Mouse (Mus musculus) heart, adult 2 months (tissue): Measurements from ENCODE around the gene Golga5. TPM values are rescaled to one million over a fixed set of nuclear protein-coding genes. Genes with fewer than 3 reads are reported as not detected.
A peak's percentile ranks its signal among the peaks of the same experiment; 100 is the strongest.

ENCODE experiments used
- DNase-seq, 2 experiments: peaks; one replicate each; pipeline ENCODE4 v3.0.0; 2021
- H3K27ac ChIP-seq: fragments of 200-600 bp; 2 replicates; pipeline ENCODE4 v1.8.1; 2022
- H3K27me3 ChIP-seq: fragments of 200-500 bp; 2 replicates; pipeline ENCODE4 v1.6.1; 2012; ENCODE audit warnings: mild to moderate bottlenecking, low read length, inconsistent platforms, mixed read lengths; ENCODE audit not compliant: control insufficient read depth, insufficient read depth
- H3K36me3 ChIP-seq: fragments of 200-500 bp; 2 replicates; pipeline ENCODE4 v1.6.1; 2012; ENCODE audit warnings: low read length, inconsistent platforms; ENCODE audit not compliant: control insufficient read depth, insufficient read depth
- H3K4me1 ChIP-seq: fragments of 200-500 bp; 2 replicates; pipeline ENCODE4 v1.6.1; 2011; ENCODE audit warnings: low read length; ENCODE audit not compliant: control insufficient read depth, insufficient read depth
- H3K4me3 ChIP-seq: fragments of 200-600 bp; 2 replicates; pipeline ENCODE4 v1.8.1; 2022
- H3K79me2 ChIP-seq: fragments of 200-500 bp; replicated peaks from 2 replicates; pipeline ENCODE4 v1.6.1; 2012; ENCODE audit warnings: mild to moderate bottlenecking, inconsistent platforms, low read length, moderate library complexity, mixed read lengths; ENCODE audit not compliant: control insufficient read depth, insufficient read depth
- H3K9ac ChIP-seq: fragments of 200-500 bp; 2 replicates; pipeline ENCODE4 v1.6.1; 2012; ENCODE audit warnings: low read depth, mild to moderate bottlenecking, control low read depth, inconsistent platforms, low read length, mixed read lengths
- CTCF ChIP-seq: fragments of 200-600 bp; IDR thresholded peaks from 2 replicates; pipeline ENCODE4 v1.8.1; 2022; ENCODE audit warnings: antibody characterized with exemption, mild to moderate bottlenecking, moderate library complexity
- EP300 ChIP-seq: fragments of 200-500 bp; IDR thresholded peaks from 2 replicates; pipeline ENCODE4 v1.6.1; 2011; ENCODE audit warnings: low read depth, low read length, control low read depth; ENCODE audit not compliant: insufficient read depth
- POLR2A ChIP-seq: fragments of 200-500 bp; IDR thresholded peaks from 2 replicates; pipeline ENCODE4 v1.6.1; 2011; ENCODE audit warnings: mild to moderate bottlenecking, low read depth, low read length, control low read depth; ENCODE audit not compliant: insufficient read depth
- WGBS: fragments of 180-500 bp; shearing (Covaris S2); methylation state at CpG from one replicate; pipeline ENCODE4 v1.1.7; 2018; 5-methylcytosine and 5-hydroxymethylcytosine counted together
- intact Hi-C: fragments of 180-260 bp; cut with DNase I; formaldehyde crosslinking; loops from one replicate; pipeline ENCODE4 v1.15.1; 2025
- polyA plus RNA-seq: library from polyadenylated mRNA; depleted of rRNA; stranded (reverse); fragments of >200 nt; gene quantifications from 2 replicates; pipeline ENCODE4 v1.2.3, GENCODE M21; 2012
- total RNA-seq, 2 experiments: library from RNA; stranded (reverse); gene quantifications; 2 replicates each; pipeline ENCODE4 v1.2.3; 2021

Golga5 gene
- total and polyA plus RNA-seq, 3 experiments = 10.1 to 28.0 (median 25.1) TPM

DNA sequence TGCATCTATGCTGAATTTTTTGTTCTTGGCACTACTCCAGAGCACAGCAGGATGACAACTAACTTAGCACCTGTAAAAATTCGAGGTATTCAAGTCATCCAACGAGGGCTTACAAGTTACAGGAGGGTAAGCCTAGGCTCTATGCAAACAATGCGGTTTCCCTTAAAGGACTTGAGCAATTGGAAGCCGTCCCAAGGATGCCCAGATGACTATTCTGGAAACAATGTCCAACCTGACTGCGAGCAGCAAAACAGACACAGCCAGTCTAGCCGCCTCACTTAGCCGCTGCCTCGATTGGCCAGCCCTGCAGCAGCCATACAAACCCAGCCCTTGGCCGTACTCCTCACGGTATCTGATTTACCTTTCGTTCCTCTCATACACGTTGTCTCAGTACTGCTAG lies 36.7 kb upstream of the Golga5 start:
- no peak overlapping the region for H3K9ac ChIP-seq
- H3K4me1 ChIP-seq = peaks cover 5% of the 10 kb centered on the region
- peaks cover 3% of the 10 kb centered on the region for H3K79me2 ChIP-seq
- TF ChIP-seq CTCF (no peak), POLR2A (no peak), EP300 (no peak)
- H3K27ac ChIP-seq = no peak overlapping the region
- intact Hi-C loops = no loop called here
- no peak overlapping the region for H3K4me3 ChIP-seq
- no peak for DNase-seq
- H3K27me3 ChIP-seq = no peaks in the 10 kb centered on the region
- 58% methylated on average over 12 of the region's 12 CpGs for WGBS
- no peaks in the 10 kb centered on the region for H3K36me3 ChIP-seq

DNA sequence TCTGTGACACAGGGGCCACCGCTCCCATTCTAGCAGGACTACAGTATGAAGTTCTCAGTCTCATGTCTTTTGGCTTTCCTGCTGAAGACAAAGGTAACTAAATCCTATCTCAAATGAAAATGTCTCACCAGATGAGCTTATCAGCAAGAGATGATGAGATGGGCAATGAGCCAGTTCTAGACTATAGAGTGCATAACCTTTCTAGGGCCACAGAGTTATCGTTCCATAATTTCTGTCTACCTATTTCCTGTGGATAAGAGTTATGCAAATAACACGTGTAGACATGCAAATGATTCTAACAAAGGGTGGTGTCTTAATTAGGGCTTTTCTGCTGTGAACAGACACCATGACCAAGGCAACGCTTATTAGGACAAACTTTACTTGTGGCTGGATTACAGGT lies 34.8 kb upstream of the Golga5 start:
- no peak overlapping the region for H3K9ac ChIP-seq
- no peak for DNase-seq
- peaks cover 2% of the 10 kb centered on the region; the same call in 1 of the 2 replicates for H3K36me3 ChIP-seq
- H3K4me1 ChIP-seq = peaks cover 6% of the 10 kb centered on the region
- no peak overlapping the region for H3K27ac ChIP-seq
- 72% methylated on average over 4 of the region's 4 CpGs for WGBS
- peaks cover 3% of the 10 kb centered on the region for H3K79me2 ChIP-seq
- no peak overlapping the region for H3K4me3 ChIP-seq
- no peak for TF ChIP-seq CTCF
- TF ChIP-seq POLR2A = no peak
- no peak for TF ChIP-seq EP300
- no peaks in the 10 kb centered on the region for H3K27me3 ChIP-seq
- intact Hi-C loops = no loop called here

DNA sequence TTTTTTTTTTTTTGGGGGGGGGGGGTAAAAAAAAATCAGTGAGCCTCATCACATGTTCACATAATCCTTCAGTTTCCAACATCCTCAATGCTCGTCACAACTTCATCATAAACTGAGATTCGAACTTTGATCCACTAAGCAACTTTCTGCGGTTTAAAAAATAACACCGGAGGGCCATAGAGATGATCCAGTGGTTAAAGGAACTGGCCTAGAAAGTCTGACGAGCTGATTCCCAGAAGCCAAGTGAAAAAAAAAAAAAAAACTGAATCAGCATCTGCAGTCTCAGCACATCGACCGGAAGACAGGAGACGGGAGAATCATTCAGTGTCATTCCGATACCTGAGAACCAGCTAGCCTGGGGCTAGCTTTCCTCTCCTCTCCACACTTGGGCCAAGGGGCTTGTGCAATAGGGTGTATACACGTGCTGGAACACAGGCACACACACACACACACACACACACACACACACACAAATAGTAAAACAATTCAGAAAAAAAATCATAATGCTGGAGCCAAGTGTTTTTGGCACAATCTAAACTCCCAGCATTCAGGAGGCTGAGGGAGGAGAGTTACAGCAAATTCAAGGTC lies 31.9 kb upstream of the Golga5 start:
- Histone ChIP-seq H3K9ac (peak overlapping the region; percentile 34; the same call in 1 of the 2 replicates), H3K4me3 (no peak overlapping the region; the same call in 1 of the 2 replicates), H3K79me2 (peaks cover 3% of the 10 kb centered on the region), H3K36me3 (peaks cover 2% of the 10 kb centered on the region; the same call in 1 of the 2 replicates), H3K27me3 (no peaks in the 10 kb centered on the region), H3K4me1 (peaks cover 6% of the 10 kb centered on the region), H3K27ac (peak overlapping the region; percentile 94)
- TF ChIP-seq EP300 (no peak), POLR2A (no peak), CTCF (no peak)
- intact Hi-C loops = no loop called here
- no peak for DNase-seq
- WGBS = 44% methylated on average over 10 of the region's 10 CpGs

DNA sequence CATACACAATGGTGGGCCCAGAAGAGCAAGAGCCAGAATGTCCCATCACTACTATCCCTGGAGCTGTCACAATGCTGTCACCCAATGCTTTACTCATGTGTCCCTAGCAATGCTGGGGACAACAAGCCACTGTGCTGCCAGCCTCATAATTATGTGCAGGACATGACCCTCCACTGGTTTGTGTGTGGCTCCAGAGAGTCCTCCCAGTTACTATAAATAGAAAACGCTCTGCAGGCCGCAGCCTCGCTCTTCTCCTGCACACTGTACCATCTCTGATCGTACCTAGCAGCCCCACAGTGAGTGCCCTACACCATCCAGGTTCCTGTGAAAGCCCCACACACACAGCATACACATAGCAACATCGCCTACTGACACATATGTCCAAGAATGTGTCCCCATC lies 31.0 kb upstream of the Golga5 start:
- H3K4me1 ChIP-seq = peaks cover 3% of the 10 kb centered on the region
- peaks cover 2% of the 10 kb centered on the region; the same call in 1 of the 2 replicates for H3K36me3 ChIP-seq
- H3K79me2 ChIP-seq = peaks cover 3% of the 10 kb centered on the region
- intact Hi-C loops = loop anchor here (2.0 kb wide), 1 partner anchor 45 kb away; no protein-coding TSS in a partner anchor
- H3K9ac ChIP-seq = peak overlapping the region; percentile 57
- DNase-seq = peak in 1 of 2 experiments; percentile 69
- WGBS = 47% methylated on average over 5 of the region's 5 CpGs
- TF ChIP-seq CTCF (no peak), EP300 (peak; percentile 73; the same call in 1 of the 2 replicates)
- peak overlapping the region; percentile 94 for H3K27ac ChIP-seq
- H3K4me3 ChIP-seq = peak overlapping the region; percentile 95
- H3K27me3 ChIP-seq = no peaks in the 10 kb centered on the region

DNA sequence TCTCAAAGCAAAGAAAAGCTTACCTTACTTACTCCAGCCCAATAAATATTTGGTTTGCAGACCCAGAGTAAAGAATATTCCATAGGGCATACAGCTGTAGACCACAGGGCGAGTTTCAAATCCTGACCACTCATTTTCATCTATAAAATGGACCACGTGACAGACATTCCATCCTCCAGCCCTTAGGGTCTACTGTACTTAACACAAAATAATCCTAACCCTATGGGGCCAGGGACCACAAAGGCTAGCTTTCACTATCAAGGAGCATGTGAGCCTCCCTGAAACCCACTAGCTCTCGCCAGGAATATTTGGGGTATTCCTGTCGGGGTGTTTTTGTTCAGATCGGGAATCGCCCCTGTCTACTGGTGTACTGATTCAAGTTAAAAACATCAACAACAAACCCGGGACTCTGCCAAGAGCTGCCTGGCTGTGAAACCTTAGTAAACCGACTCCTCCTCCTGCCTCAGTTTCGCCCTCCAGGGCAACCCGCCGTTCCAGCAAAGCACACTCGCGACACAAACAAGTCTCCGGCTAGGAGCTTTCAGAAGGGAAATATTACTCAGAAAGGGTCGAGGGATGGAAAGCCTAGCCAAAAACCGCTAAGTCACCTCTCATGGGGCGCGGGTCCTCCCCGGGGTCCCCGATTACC lies 29.8 kb upstream of the Golga5 start:
- Histone ChIP-seq H3K4me1 (peaks cover 3% of the 10 kb centered on the region), H3K4me3 (peak overlapping the region; percentile 95), H3K36me3 (peaks cover 2% of the 10 kb centered on the region; the same call in 1 of the 2 replicates), H3K79me2 (peaks cover 3% of the 10 kb centered on the region), H3K27me3 (no peaks in the 10 kb centered on the region), H3K27ac (peak overlapping the region; percentile 94), H3K9ac (peak overlapping the region; percentile 62)
- intact Hi-C loops = loop anchor here (2.0 kb wide), 1 partner anchor 46 kb away; no protein-coding TSS in a partner anchor
- no peak for DNase-seq
- no peak for TF ChIP-seq CTCF
- no peak for TF ChIP-seq POLR2A
- TF ChIP-seq EP300 = no peak
- WGBS = 1% methylated on average over 20 of the region's 20 CpGs

DNA sequence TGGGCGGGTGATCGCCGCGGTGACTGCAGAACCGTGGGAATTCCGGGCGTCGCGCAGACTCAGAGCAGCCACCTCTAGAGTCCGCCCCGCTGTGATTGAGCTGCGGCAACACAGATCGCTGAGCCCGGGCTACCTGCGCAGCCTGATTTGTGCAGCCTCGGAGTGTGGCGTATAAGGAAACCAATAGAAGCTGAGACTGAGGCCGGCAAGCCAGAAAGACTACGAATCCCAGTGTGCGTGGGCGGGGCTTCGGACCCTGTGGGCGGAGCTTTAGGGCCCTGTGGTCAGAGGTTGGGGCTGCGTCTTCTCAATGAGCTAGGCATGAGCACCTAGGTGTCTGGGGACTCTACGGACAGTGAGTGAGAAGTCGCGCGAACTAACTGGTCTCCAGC lies 29.3 kb upstream of the Golga5 start, which contains the start of gene Lgmn:
Gene Lgmn (minus strand): TSS at position 182 of the 392 bp plus-strand sequence.
- peak within 1 kb of the TSS; percentile 95 for H3K4me3 ChIP-seq
- intact Hi-C loops = loop anchor here (1.0 to 2.0 kb wide), 2 partner anchors 21 to 47 kb away; no protein-coding TSS in a partner anchor
- H3K27ac ChIP-seq = peak within 1 kb of the TSS; percentile 94
- no peaks in the 10 kb centered on the region for H3K27me3 ChIP-seq
- WGBS = under 1% methylated on average over 28 of the region's 28 CpGs
- peaks cover 3% of the 10 kb centered on the region for H3K4me1 ChIP-seq
- H3K36me3 ChIP-seq = peaks cover 2% of the 10 kb centered on the region; the same call in 1 of the 2 replicates
- peak; percentile 83 for TF ChIP-seq POLR2A
- no peak for TF ChIP-seq CTCF
- no peak for TF ChIP-seq EP300
- H3K9ac ChIP-seq = peak within 1 kb of the TSS; percentile 62
- H3K79me2 ChIP-seq = no peaks in the 10 kb centered on the region
- peak; percentile 98 for DNase-seq
